Mouse (Mus musculus) hindbrain, embryonic 16.5 days (tissue): ENCODE results near the gene 4930444G20Rik. TPM values are rescaled to one million over a fixed set of nuclear protein-coding genes. Genes with fewer than 3 reads are reported as not detected.
"Not testable (repeated sequence)": the region's sequence is repeated elsewhere in the genome, so short reads cannot be mapped to it uniquely, and the experiment has no call there.

Source experiments
- ATAC-seq: fragments of 200-750 bp; cut with Nextera tagmentation; 2 replicates; pipeline ENCODE4 v1.8.0; 2017; ENCODE audit warnings: moderate TSS enrichment, moderate library complexity
- H3K27ac ChIP-seq: fragments of 300-500 bp; sonication (generic); 2 replicates; pipeline ENCODE4 v1.5.1; 2014; ENCODE audit warnings: low read depth, mild to moderate bottlenecking, control low read depth, low read length, moderate library complexity
- H3K27me3 ChIP-seq: fragments of 300-500 bp; sonication (generic); replicated peaks from 2 replicates; pipeline ENCODE4 v1.6.1; 2014; ENCODE audit warnings: low read length; ENCODE audit not compliant: control insufficient read depth, insufficient read depth
- H3K36me3 ChIP-seq: fragments of 300-500 bp; sonication (generic); 2 replicates; pipeline ENCODE4 v1.6.1; 2014; ENCODE audit warnings: mild to moderate bottlenecking, low read length, moderate library complexity, mixed read lengths; ENCODE audit not compliant: control insufficient read depth, insufficient read depth
- H3K4me1 ChIP-seq: fragments of 300-500 bp; sonication (generic); 2 replicates; pipeline ENCODE4 v1.6.1; 2014; ENCODE audit warnings: low read depth, low read length; ENCODE audit not compliant: control insufficient read depth, insufficient read depth
- H3K4me2 ChIP-seq: fragments of 300-500 bp; sonication (generic); 2 replicates; pipeline ENCODE4 v1.6.1; 2014; ENCODE audit warnings: mild to moderate bottlenecking, low read length, control low read depth, moderate library complexity
- H3K4me3 ChIP-seq: fragments of 300-500 bp; sonication (generic); 2 replicates; pipeline ENCODE4 v1.5.1; 2014; ENCODE audit warnings: mild to moderate bottlenecking, low read length, control low read depth, moderate library complexity
- H3K9ac ChIP-seq: fragments of 300-500 bp; sonication (generic); 2 replicates; pipeline ENCODE4 v1.6.1; 2014; ENCODE audit warnings: low read depth, mild to moderate bottlenecking, control low read depth, low read length, moderate library complexity
- H3K9me3 ChIP-seq: fragments of 300-500 bp; sonication (generic); 2 replicates; pipeline ENCODE4 v1.6.1; 2014; ENCODE audit warnings: mild to moderate bottlenecking, low read length, moderate library complexity; ENCODE audit not compliant: control insufficient read depth
- WGBS: fragments of 180-500 bp; shearing (Covaris S2); extraction: QIAGEN DNeasy Blood & Tissue Kit; methylation state at CpG from one replicate; pipeline ENCODE4 v1.1.7; 2014; 5-methylcytosine and 5-hydroxymethylcytosine counted together
- polyA plus RNA-seq: library from polyadenylated mRNA; unstranded; fragments of >200 nt; fragmentation: Nextera tagmentation; extraction: Ambion mirVana; gene quantifications from 2 replicates; pipeline ENCODE4 v1.2.1, GENCODE M21; 2015

4930444G20Rik gene
- polyA plus RNA-seq, 1 experiment from 2014 or later = not detected

DNA sequence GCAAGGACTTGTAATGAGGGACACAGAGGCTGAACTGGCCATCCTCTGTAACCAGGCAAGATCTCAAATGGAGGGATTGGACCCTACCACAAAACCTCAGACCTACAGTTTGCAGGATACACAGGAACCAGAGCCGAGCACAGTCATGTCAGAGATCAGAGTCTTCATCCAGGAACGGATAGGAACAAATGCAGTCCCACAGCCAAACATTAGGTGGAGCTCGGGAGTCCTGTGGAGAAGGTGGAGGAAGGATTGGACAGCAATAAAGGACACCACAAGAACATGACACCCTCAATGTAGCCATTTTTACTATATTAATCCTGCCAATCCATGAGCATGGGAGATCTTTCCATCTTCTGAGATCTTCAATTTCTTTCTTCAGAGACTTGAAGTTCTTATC, 31.6 kb downstream of the 4930444G20Rik start:
- not testable (repeated sequence) for H3K36me3 ChIP-seq, H3K27me3 ChIP-seq, ATAC-seq, H3K9me3 ChIP-seq, H3K4me3 ChIP-seq, H3K9ac ChIP-seq, H3K4me1 ChIP-seq, H3K27ac ChIP-seq, H3K4me2 ChIP-seq
- 0% methylated on average over 3 of the region's 3 CpGs for WGBS

DNA sequence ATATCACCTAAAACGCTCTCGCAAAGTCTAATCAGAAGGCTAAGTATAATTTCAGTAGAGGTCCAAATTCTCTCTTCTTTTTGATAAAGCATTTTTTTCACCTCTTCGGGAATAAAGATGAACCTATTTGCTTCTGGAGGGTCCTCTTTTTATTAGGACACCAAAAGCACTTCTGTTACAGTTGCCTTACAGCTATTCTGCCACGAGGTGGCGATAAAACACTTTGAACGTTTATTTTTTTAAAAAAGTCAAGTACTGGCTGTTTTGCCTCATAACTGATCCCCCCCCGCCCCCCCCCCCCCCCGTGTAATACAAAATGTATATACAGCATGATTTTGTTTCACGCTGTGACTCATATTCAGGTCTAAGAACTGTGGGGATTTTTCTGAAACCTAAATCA, 33.6 kb downstream of the 4930444G20Rik start:
- H3K4me2 ChIP-seq = no peak overlapping the region
- H3K36me3 ChIP-seq = no peaks in the 10 kb centered on the region
- no peak overlapping the region for H3K4me3 ChIP-seq
- no peaks in the 10 kb centered on the region for H3K4me1 ChIP-seq
- H3K27me3 ChIP-seq = no peaks in the 10 kb centered on the region
- H3K9me3 ChIP-seq = no peaks in the 10 kb centered on the region
- H3K9ac ChIP-seq = no peak overlapping the region
- no peak overlapping the region for H3K27ac ChIP-seq
- 9% methylated on average over 9 of the region's 9 CpGs for WGBS
- no peak for ATAC-seq

DNA sequence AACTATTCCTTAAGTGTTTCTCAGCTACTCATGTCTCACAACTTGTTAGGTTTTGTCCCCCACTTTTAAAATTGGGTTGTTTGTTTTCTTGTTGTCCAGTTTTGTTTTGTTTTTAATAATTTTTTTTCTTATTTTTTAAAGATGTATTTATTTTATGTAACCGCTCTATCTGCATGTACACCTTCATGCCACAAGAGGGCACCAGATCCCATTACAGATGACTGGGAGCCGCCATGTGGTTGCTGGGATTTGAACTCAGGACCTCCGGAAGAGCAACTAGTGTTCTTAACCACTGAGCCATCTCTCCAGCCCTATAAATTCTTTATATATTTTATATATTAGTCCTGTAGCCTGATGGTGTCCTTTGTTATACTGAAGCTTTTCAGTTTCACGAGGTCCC, 49.3 kb downstream of the 4930444G20Rik start:
- Histone ChIP-seq H3K27me3 (no peaks in the 10 kb centered on the region), H3K4me3 (no peak overlapping the region), H3K27ac (no peak overlapping the region), H3K9ac (no peak overlapping the region), H3K4me1 (no peaks in the 10 kb centered on the region), H3K4me2 (no peak overlapping the region), H3K36me3 (no peaks in the 10 kb centered on the region), H3K9me3 (no peaks in the 10 kb centered on the region)
- no peak for ATAC-seq
- 91% methylated on average over 4 of the region's 4 CpGs for WGBS

DNA sequence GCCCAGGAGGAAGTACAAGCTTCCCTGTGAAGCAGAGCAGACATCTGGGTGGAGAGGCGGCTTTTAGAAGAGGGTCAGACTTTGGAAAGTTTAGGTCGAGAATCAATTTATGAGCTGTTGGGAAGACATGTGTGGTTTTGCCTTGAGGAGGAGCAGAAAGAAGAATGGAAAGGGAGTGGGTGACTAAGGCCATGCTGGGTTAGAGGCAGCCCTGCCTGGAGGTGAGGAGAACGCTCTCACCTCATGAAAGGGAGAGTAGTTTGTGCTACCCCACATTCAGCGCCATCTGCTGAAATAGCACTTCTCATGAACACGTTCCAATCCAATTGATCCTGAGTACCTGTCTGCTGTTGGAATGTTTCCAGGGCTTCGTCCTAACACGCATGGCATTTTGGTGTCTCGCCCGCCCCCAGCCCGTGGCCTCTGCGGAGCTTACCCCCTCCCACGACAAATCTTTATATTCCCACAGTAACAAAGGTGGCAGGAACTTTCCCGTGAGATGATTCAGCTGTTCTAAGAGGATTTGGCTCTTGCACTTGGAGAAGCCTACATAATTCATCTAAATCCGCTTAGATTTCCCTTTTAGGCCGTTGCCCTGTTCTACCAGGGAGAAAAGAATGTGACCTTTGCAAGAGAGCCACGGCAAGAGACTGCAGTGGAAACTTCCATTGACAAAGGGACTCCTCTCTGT, 50.3 kb downstream of the 4930444G20Rik start:
- Histone ChIP-seq H3K4me3 (no peak overlapping the region), H3K9me3 (no peaks in the 10 kb centered on the region), H3K4me1 (no peaks in the 10 kb centered on the region), H3K27me3 (no peaks in the 10 kb centered on the region), H3K9ac (no peak overlapping the region), H3K27ac (no peak overlapping the region), H3K36me3 (no peaks in the 10 kb centered on the region), H3K4me2 (no peak overlapping the region)
- ATAC-seq = no peak
- 59% methylated on average over 16 of the region's 16 CpGs for WGBS

Other genes starting within 250 kb of the 4930444G20Rik start
- 43.5 and 44.4 TPM in 2 replicates for gene Sgk1, start 185.9 kb downstream of the 4930444G20Rik start, polyA plus RNA-seq
- 2.0 and 2.2 TPM in 2 replicates for gene E030030I06Rik, start 81.2 kb upstream of the 4930444G20Rik start, polyA plus RNA-seq
- gene Raet1e, start 90.5 kb upstream of the 4930444G20Rik start, polyA plus RNA-seq = 0.30 and 0.85 TPM in 2 replicates
- gene H60b, start 90.5 kb upstream of the 4930444G20Rik start, polyA plus RNA-seq = 0.15 and 0.24 TPM in 2 replicates